Comparison of ENCODE assay signal across 8 mouse cellular contexts in genomic region chr6:37398943-37399342, GRCm38 (mm10). TPM values are rescaled to one million over a fixed set of nuclear protein-coding genes. Genes with fewer than 3 reads are reported as not detected.
DNase-seq lines count a peak whose midpoint lies in the region; ATAC-seq and TF ChIP-seq lines count a peak whose summit lies in the region.
"Had no signal": no experiment of that assay in that cellular context is flagged by ENCODE, and none has a peak within 500 bp of the region (broad histone marks: within the 10 kb centered on the region; RNA-seq: fewer than 3 reads in every experiment).

No protein-coding gene starts in this region.

- H3K9ac ChIP-seq in heart, adult 2 months (ENCODE audit: low read depth, low read length) = no peak overlapping the region
- no peak overlapping the region for H3K9ac ChIP-seq in liver, embryonic 11.5 days (ENCODE audit: low read depth, low read length)

- DNase-seq in right cerebral cortex, postnatal 14 days = peak; percentile 11
- DNase-seq in right cerebral cortex, postnatal 25 days = no peak
- DNase-seq in heart, adult 2 months = peak; percentile 53 to 75
- DNase-seq in liver, embryonic 11.5 days (ENCODE audit: low spot score) = no peak
- no peak for DNase-seq in cerebellum, adult 9-10 months
- DNase-seq in spleen, postnatal 10 days (ENCODE audit: low spot score in 2 of 2) = no peak

- TF ChIP-seq POLR2A in heart, adult 2 months (IDR thresholded peaks at IDR 0.05; ENCODE audit: insufficient read depth, low read depth, low read length) = no peak

- H3K36me3 ChIP-seq in heart, adult 2 months (ENCODE audit: control insufficient read depth, insufficient read depth, low read length) = peaks cover 3% of the 10 kb centered on the region
- H3K36me3 ChIP-seq in liver, embryonic 11.5 days (ENCODE audit: control insufficient read depth, insufficient read depth, low read length) = no peaks in the 10 kb centered on the region

- no peak overlapping the region; the same call in 1 of the 2 replicates for H3K27ac ChIP-seq in heart, adult 2 months
- no peak overlapping the region for H3K27ac ChIP-seq in liver, embryonic 11.5 days (ENCODE audit: low read depth, low read length)
- H3K27ac ChIP-seq: kidney, postnatal 0 days had no signal

- TF ChIP-seq CTCF in heart, adult 2 months (IDR thresholded peaks at IDR 0.05) = no peak

- no peaks in the 10 kb centered on the region for H3K9me3 ChIP-seq in liver, embryonic 11.5 days (ENCODE audit: control insufficient read depth, low read length)

- 0 out of 2 replicates have a peak, but pooled peaks have one; percentile 56 for TF ChIP-seq EP300 in heart, adult 2 months (IDR thresholded peaks at IDR 0.05; ENCODE audit: insufficient read depth, low read depth, low read length)

- no peak overlapping the region for H3K4me3 ChIP-seq in heart, adult 2 months
- no peak overlapping the region for H3K4me3 ChIP-seq in liver, embryonic 11.5 days (ENCODE audit: low read depth, low read length)

- H3K4me2 ChIP-seq in liver, embryonic 11.5 days = no peak overlapping the region

- intact Hi-C loops in heart, adult 2 months (cut with DNase I) = no loop called here

- H3K4me1 ChIP-seq in heart, adult 2 months (ENCODE audit: control insufficient read depth, insufficient read depth, low read length) = peaks cover 24% of the 10 kb centered on the region
- H3K4me1 ChIP-seq in liver, embryonic 11.5 days (replicated peaks; ENCODE audit: control insufficient read depth, insufficient read depth, low read length) = peaks cover 29% of the 10 kb centered on the region

- peaks cover 3% of the 10 kb centered on the region; the same call in 1 of the 2 replicates for H3K79me2 ChIP-seq in heart, adult 2 months (replicated peaks; ENCODE audit: control insufficient read depth, insufficient read depth, low read length)

- peak; percentile 45; the same call in 1 of the 2 replicates for ATAC-seq in liver, embryonic 11.5 days (replicated peaks; ENCODE audit: low FRiP score)
- no peak for ATAC-seq in erythroid progenitor cell, adult 5-6 weeks (replicated peaks; ENCODE audit: low FRiP score, poor library complexity, severe bottlenecking)

- no peaks in the 10 kb centered on the region for H3K27me3 ChIP-seq in heart, adult 2 months (ENCODE audit: control insufficient read depth, insufficient read depth, low read length)
- no peaks in the 10 kb centered on the region for H3K27me3 ChIP-seq in liver, embryonic 11.5 days (replicated peaks; ENCODE audit: control insufficient read depth, insufficient read depth, low read length)

- 25% methylated on average over 10 of the region's 10 CpGs for WGBS in heart, adult 2 months
- 56% methylated on average over 10 of the region's 10 CpGs for WGBS in liver, embryonic 11.5 days

RNA-seq across cellular contexts. Expression of gene Creb3l2, which starts 43.0 kb away (rescaled TPM):
- 10 to 100 TPM; 20.5 to 26.5 TPM for total RNA-seq in heart, adult 2 months (2021)
- polyA plus RNA-seq in heart, adult 2 months (2012; rRNA removed) = 16.7 and 19.2 TPM in 2 replicates
- 12.8 and 12.9 TPM in 2 replicates for polyA plus RNA-seq in liver, embryonic 11.5 days (2014; fragmentation: Nextera tagmentation; extraction: Ambion mirVana)
- 1.7 and 4.7 TPM in 2 replicates for total RNA-seq in erythroid progenitor cell, adult 5-6 weeks (2015; ENCODE audit: low replicate concordance)
- total RNA-seq in erythroid progenitor cell, adult 5-6 weeks (2017; ENCODE audit: low replicate concordance) = 0.38 and 1.4 TPM in 2 replicates

Comparison
In these comparisons a context has a peak if more than half of its experiments do, and no peak if none do; other contexts are left out.
1. DNase-seq: peak in right cerebral cortex, postnatal 14 days (single experiment) and heart, adult 2 months (2 of 2); none in right cerebral cortex, postnatal 25 days (single experiment), liver, embryonic 11.5 days (single experiment), cerebellum, adult 9-10 months (single experiment) and spleen, postnatal 10 days (0 of 2).